Mouse (Mus musculus): ENCODE results near the gene Actr6. TPM values are rescaled to one million over a fixed set of nuclear protein-coding genes. Genes with fewer than 3 reads are reported as not detected.
"Not testable (repeated sequence)": the region's sequence is repeated elsewhere in the genome, so short reads cannot be mapped to it uniquely, and the experiment has no call there.

Gene Actr6
- polyA plus RNA-seq, 2 experiments = 16.0 to 34.3 TPM

GRCm38 (mm10) chr10:89682157-89682556, 49.9 kb downstream of the Actr6 start:
- TF ChIP-seq POLR2A (IDR thresholded peaks at IDR 0.05; ENCODE audit: borderline replicate concordance, extremely low read depth, insufficient read depth, insufficient read length) = no peak
- no peaks in the 10 kb centered on the region for H3K36me3 ChIP-seq (ENCODE audit: control insufficient read depth, insufficient read depth, low read length)
- DNase-seq (ENCODE audit: low spot score) = no peak
- H3K27ac ChIP-seq (replicated peaks; ENCODE audit: low read depth, low read length) = no peak overlapping the region
- no peaks in the 10 kb centered on the region for H3K27me3 ChIP-seq (ENCODE audit: control insufficient read depth, insufficient read depth, low read length)
- 88% methylated on average over 1 of the region's 1 CpGs for WGBS
- no peak overlapping the region for H3K9ac ChIP-seq (ENCODE audit: low read depth, low read length, severe bottlenecking)
- H3K9me3 ChIP-seq (ENCODE audit: control insufficient read depth, low read length) = no peaks in the 10 kb centered on the region
- peaks cover 5% of the 10 kb centered on the region for H3K4me1 ChIP-seq (ENCODE audit: control insufficient read depth, insufficient read depth, low read length)
- H3K4me2 ChIP-seq (replicated peaks; ENCODE audit: low read depth, low read length, severe bottlenecking) = no peak overlapping the region
- H3K4me3 ChIP-seq (replicated peaks; ENCODE audit: low read length) = no peak overlapping the region
- ATAC-seq (ENCODE audit: low FRiP score, low read depth) = no peak

GRCm38 (mm10) chr10:89681706-89682105, 50.4 kb downstream of the Actr6 start:
- H3K9me3 ChIP-seq (ENCODE audit: control insufficient read depth, low read length) = no peaks in the 10 kb centered on the region
- no peaks in the 10 kb centered on the region for H3K36me3 ChIP-seq (ENCODE audit: control insufficient read depth, insufficient read depth, low read length)
- no peak overlapping the region for H3K27ac ChIP-seq (replicated peaks; ENCODE audit: low read depth, low read length)
- no peak overlapping the region for H3K4me3 ChIP-seq (replicated peaks; ENCODE audit: low read length)
- no peak for TF ChIP-seq POLR2A (IDR thresholded peaks at IDR 0.05; ENCODE audit: borderline replicate concordance, extremely low read depth, insufficient read depth, insufficient read length)
- no peak overlapping the region for H3K4me2 ChIP-seq (replicated peaks; ENCODE audit: low read depth, low read length, severe bottlenecking)
- no peaks in the 10 kb centered on the region for H3K27me3 ChIP-seq (ENCODE audit: control insufficient read depth, insufficient read depth, low read length)
- no peak overlapping the region for H3K9ac ChIP-seq (ENCODE audit: low read depth, low read length, severe bottlenecking)
- DNase-seq (ENCODE audit: low spot score) = no peak
- peaks cover 5% of the 10 kb centered on the region for H3K4me1 ChIP-seq (ENCODE audit: control insufficient read depth, insufficient read depth, low read length)
- WGBS = 94% methylated on average over 4 of the region's 4 CpGs
- no peak for ATAC-seq (ENCODE audit: low FRiP score, low read depth)

GRCm38 (mm10) chr10:89680517-89680916, 51.6 kb downstream of the Actr6 start:
- no peak overlapping the region for H3K9ac ChIP-seq (ENCODE audit: low read depth, low read length, severe bottlenecking)
- TF ChIP-seq POLR2A (IDR thresholded peaks at IDR 0.05; ENCODE audit: borderline replicate concordance, extremely low read depth, insufficient read depth, insufficient read length) = no peak
- DNase-seq (ENCODE audit: low spot score) = no peak
- no peak overlapping the region for H3K4me3 ChIP-seq (replicated peaks; ENCODE audit: low read length)
- H3K4me2 ChIP-seq (replicated peaks; ENCODE audit: low read depth, low read length, severe bottlenecking) = no peak overlapping the region
- H3K27me3 ChIP-seq (ENCODE audit: control insufficient read depth, insufficient read depth, low read length) = no peaks in the 10 kb centered on the region
- H3K4me1 ChIP-seq (ENCODE audit: control insufficient read depth, insufficient read depth, low read length) = peaks cover 5% of the 10 kb centered on the region
- no peak overlapping the region for H3K27ac ChIP-seq (replicated peaks; ENCODE audit: low read depth, low read length)
- ATAC-seq (ENCODE audit: low FRiP score, low read depth) = no peak
- no peaks in the 10 kb centered on the region for H3K9me3 ChIP-seq (ENCODE audit: control insufficient read depth, low read length)
- WGBS = 89% methylated on average over 3 of the region's 3 CpGs
- no peaks in the 10 kb centered on the region for H3K36me3 ChIP-seq (ENCODE audit: control insufficient read depth, insufficient read depth, low read length)

- H3K9me3 ChIP-seq (ENCODE audit: control insufficient read depth, low read length) = no peaks in the 10 kb centered on the region
- H3K4me2 ChIP-seq (replicated peaks; ENCODE audit: low read depth, low read length, severe bottlenecking) = no peak overlapping the region
- H3K9ac ChIP-seq (ENCODE audit: low read depth, low read length, severe bottlenecking) = no peak overlapping the region
- no peak overlapping the region for H3K27ac ChIP-seq (replicated peaks; ENCODE audit: low read depth, low read length)
- H3K36me3 ChIP-seq (ENCODE audit: control insufficient read depth, insufficient read depth, low read length) = no peaks in the 10 kb centered on the region
- no peaks in the 10 kb centered on the region for H3K4me1 ChIP-seq (ENCODE audit: control insufficient read depth, insufficient read depth, low read length)
- 94% methylated on average over 1 of the region's 1 CpGs for WGBS
- DNase-seq (ENCODE audit: low spot score) = no peak
- TF ChIP-seq POLR2A (IDR thresholded peaks at IDR 0.05; ENCODE audit: borderline replicate concordance, extremely low read depth, insufficient read depth, insufficient read length) = no peak
- no peak for ATAC-seq (ENCODE audit: low FRiP score, low read depth)
- H3K4me3 ChIP-seq (replicated peaks; ENCODE audit: low read length) = no peak overlapping the region
- no peaks in the 10 kb centered on the region for H3K27me3 ChIP-seq (ENCODE audit: control insufficient read depth, insufficient read depth, low read length)
Observed at GRCm38 (mm10) chr10:89679448-89679847, 52.6 kb downstream of the Actr6 start.

GRCm38 (mm10) chr10:89678054-89678453, 54.0 kb downstream of the Actr6 start:
- ATAC-seq (ENCODE audit: low FRiP score, low read depth) (no peak), DNase-seq (ENCODE audit: low spot score) (no peak)
- Histone ChIP-seq H3K27ac (replicated peaks; ENCODE audit: low read depth, low read length) (no peak overlapping the region), H3K4me2 (replicated peaks; ENCODE audit: low read depth, low read length, severe bottlenecking) (no peak overlapping the region), H3K9me3 (ENCODE audit: control insufficient read depth, low read length) (no peaks in the 10 kb centered on the region), H3K36me3 (ENCODE audit: control insufficient read depth, insufficient read depth, low read length) (no peaks in the 10 kb centered on the region), H3K4me1 (ENCODE audit: control insufficient read depth, insufficient read depth, low read length) (no peaks in the 10 kb centered on the region), H3K9ac (ENCODE audit: low read depth, low read length, severe bottlenecking) (no peak overlapping the region), H3K4me3 (replicated peaks; ENCODE audit: low read length) (no peak overlapping the region), H3K27me3 (ENCODE audit: control insufficient read depth, insufficient read depth, low read length) (no peaks in the 10 kb centered on the region)
- TF ChIP-seq POLR2A (IDR thresholded peaks at IDR 0.05; ENCODE audit: borderline replicate concordance, extremely low read depth, insufficient read depth, insufficient read length) = no peak
- WGBS = 93% methylated on average over 4 of the region's 4 CpGs

- no peaks in the 10 kb centered on the region for H3K4me1 ChIP-seq (ENCODE audit: control insufficient read depth, insufficient read depth, low read length)
- no peak overlapping the region for H3K4me2 ChIP-seq (replicated peaks; ENCODE audit: low read depth, low read length, severe bottlenecking)
- no peak for TF ChIP-seq POLR2A (IDR thresholded peaks at IDR 0.05; ENCODE audit: borderline replicate concordance, extremely low read depth, insufficient read depth, insufficient read length)
- H3K27me3 ChIP-seq (ENCODE audit: control insufficient read depth, insufficient read depth, low read length) = no peaks in the 10 kb centered on the region
- no peak overlapping the region for H3K27ac ChIP-seq (replicated peaks; ENCODE audit: low read depth, low read length)
- no peaks in the 10 kb centered on the region for H3K9me3 ChIP-seq (ENCODE audit: control insufficient read depth, low read length)
- 70% methylated on average over 4 of the region's 4 CpGs for WGBS
- no peak for ATAC-seq (ENCODE audit: low FRiP score, low read depth)
- no peaks in the 10 kb centered on the region for H3K36me3 ChIP-seq (ENCODE audit: control insufficient read depth, insufficient read depth, low read length)
- H3K4me3 ChIP-seq (replicated peaks; ENCODE audit: low read length) = no peak overlapping the region
- H3K9ac ChIP-seq (ENCODE audit: low read depth, low read length, severe bottlenecking) = no peak overlapping the region
- DNase-seq (ENCODE audit: low spot score) = no peak
Observed at GRCm38 (mm10) chr10:89676609-89677008, 55.5 kb downstream of the Actr6 start.

GRCm38 (mm10) chr10:89670371-89670770, 61.7 kb downstream of the Actr6 start:
- not testable (repeated sequence) for H3K4me1 ChIP-seq (ENCODE audit: control insufficient read depth, insufficient read depth, low read length); DNase-seq (ENCODE audit: low spot score); H3K27ac ChIP-seq (replicated peaks; ENCODE audit: low read depth, low read length); H3K4me3 ChIP-seq (replicated peaks; ENCODE audit: low read length); H3K9me3 ChIP-seq (ENCODE audit: control insufficient read depth, low read length); H3K4me2 ChIP-seq (replicated peaks; ENCODE audit: low read depth, low read length, severe bottlenecking); H3K36me3 ChIP-seq (ENCODE audit: control insufficient read depth, insufficient read depth, low read length); H3K27me3 ChIP-seq (ENCODE audit: control insufficient read depth, insufficient read depth, low read length); H3K9ac ChIP-seq (ENCODE audit: low read depth, low read length, severe bottlenecking); ATAC-seq (ENCODE audit: low FRiP score, low read depth)
- 96% methylated on average over 5 of the region's 5 CpGs for WGBS
